Mouse (Mus musculus) gastrocnemius, adult 2 months (tissue): Measurements from ENCODE around the gene Wdr1. TPM values are rescaled to one million over a fixed set of nuclear protein-coding genes. Genes with fewer than 3 reads are reported as not detected.
"Not testable (repeated sequence)": the region's sequence is repeated elsewhere in the genome, so short reads cannot be mapped to it uniquely, and the experiment has no call there.

Source experiments
- DNase-seq: peaks from one replicate; pipeline ENCODE4 v3.0.0; 2022
- H3K27ac ChIP-seq: fragments of 200-600 bp; 2 replicates; pipeline ENCODE4 v1.8.1; 2022; ENCODE audit warnings: mild to moderate bottlenecking
- H3K4me3 ChIP-seq: fragments of 200-600 bp; 2 replicates; pipeline ENCODE4 v1.8.1; 2022; ENCODE audit warnings: mild to moderate bottlenecking, moderate library complexity
- CTCF ChIP-seq: fragments of 200-600 bp; IDR thresholded peaks from 2 replicates; pipeline ENCODE4 v1.8.1; 2022; ENCODE audit warnings: antibody characterized with exemption, mild to moderate bottlenecking, moderate library complexity
- intact Hi-C: fragments of 180-260 bp; cut with DNase I; formaldehyde crosslinking; loops from one replicate; pipeline ENCODE4 v1.15.1; 2025
- total RNA-seq, 2 experiments: library from RNA; stranded (reverse); gene quantifications; 2 replicates each; pipeline ENCODE4 v1.2.3; 2021

Wdr1 gene
- total RNA-seq, 2 experiments from 2014 or later = 42.7 to 64.8 TPM

GRCm38 (mm10) chr5:38483518-38484110, 79.4 kb downstream of the Wdr1 start:
- intact Hi-C loops = no loop called here
- no peak overlapping the region for H3K4me3 ChIP-seq
- DNase-seq = no peak
- no peak overlapping the region for H3K27ac ChIP-seq
- TF ChIP-seq CTCF = no peak

DNA sequence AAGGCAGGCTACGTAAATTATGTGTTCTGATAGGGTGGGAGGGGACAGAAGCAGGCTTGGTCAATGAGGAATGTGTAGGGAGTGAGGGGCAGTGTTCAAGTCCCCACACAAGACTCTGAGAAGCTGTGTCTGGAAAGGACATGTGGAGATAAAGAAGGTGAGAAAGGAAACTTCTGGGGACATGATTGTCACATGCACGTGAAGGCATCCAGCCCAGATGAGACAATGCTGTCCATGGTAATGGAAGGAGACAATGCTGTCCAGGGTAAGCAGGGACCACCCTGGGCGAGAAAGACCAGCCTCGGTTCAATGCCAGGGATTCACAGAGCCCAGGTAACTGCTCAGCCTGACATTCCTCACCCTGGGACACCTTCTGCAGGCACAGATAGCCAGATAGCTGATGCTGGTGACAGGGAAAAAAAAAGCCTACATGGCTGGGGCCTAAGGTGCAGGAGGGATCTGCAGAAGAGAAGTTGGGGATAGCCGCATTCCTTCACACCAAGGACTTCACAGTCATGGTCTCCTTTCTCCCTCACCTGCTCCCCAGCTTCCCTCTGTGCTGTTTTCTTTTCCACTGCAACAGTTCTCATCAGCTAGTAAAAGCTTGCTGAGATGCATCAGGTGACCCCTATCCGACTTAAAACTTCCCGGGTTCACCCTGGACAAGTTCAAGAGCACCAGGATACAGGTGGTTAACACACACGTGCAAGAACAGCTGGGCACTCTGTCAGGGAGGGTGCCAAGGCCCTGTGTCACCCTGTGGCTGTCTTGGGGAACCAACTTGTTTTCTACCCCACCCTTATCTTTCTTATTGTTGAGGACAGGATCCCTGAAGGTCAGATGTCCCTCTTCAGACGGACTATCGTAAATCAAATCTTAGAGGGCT, 82.0 kb downstream of the Wdr1 start:
- TF ChIP-seq CTCF = no peak
- intact Hi-C loops = no loop called here
- Histone ChIP-seq H3K27ac (peak overlapping the region; percentile 76), H3K4me3 (peak overlapping the region; percentile 79)
- no peak for DNase-seq

GRCm38 (mm10) chr5:38479908-38480725, 82.9 kb downstream of the Wdr1 start:
- intact Hi-C loops = no loop called here
- Histone ChIP-seq H3K27ac (peak overlapping the region; percentile 76), H3K4me3 (peak overlapping the region; percentile 79)
- TF ChIP-seq CTCF = no peak
- DNase-seq = peak; percentile 61

- intact Hi-C loops, DNase-seq: not testable (repeated sequence)
- Histone ChIP-seq H3K27ac (peak overlapping the region; percentile 76), H3K4me3 (peak overlapping the region; percentile 79)
Measured at GRCm38 (mm10) chr5:38479545-38479907, 83.5 kb downstream of the Wdr1 start.

GRCm38 (mm10) chr5:38479027-38479426, 84.0 kb downstream of the Wdr1 start:
- Histone ChIP-seq H3K27ac (no peak overlapping the region), H3K4me3 (peak overlapping the region; percentile 26; the same call in 1 of the 2 replicates)
- intact Hi-C loops = no loop called here
- DNase-seq = peak; percentile 28
- no peak for TF ChIP-seq CTCF

- DNase-seq = no peak
- Histone ChIP-seq H3K4me3 (no peak overlapping the region), H3K27ac (no peak overlapping the region)
- no peak for TF ChIP-seq CTCF
- intact Hi-C loops = loop anchor here (1.0 kb wide), 1 partner anchor 171 kb away; no protein-coding TSS in a partner anchor
Measured at GRCm38 (mm10) chr5:38477731-38478445, 85.1 kb downstream of the Wdr1 start.

GRCm38 (mm10) chr5:38476861-38477565, 86.0 kb downstream of the Wdr1 start:
- TF ChIP-seq CTCF = peak; percentile 67
- Histone ChIP-seq H3K4me3 (no peak overlapping the region), H3K27ac (no peak overlapping the region)
- intact Hi-C loops = loop anchor here (1.0 kb wide), 1 partner anchor 170 kb away; no protein-coding TSS in a partner anchor
- DNase-seq = peak; percentile 64

Other genes with a start within 250 kb of the Wdr1 start
- gene Drd5, start 243.9 kb downstream of the Wdr1 start, total RNA-seq = not detected
- under 1 TPM; 0.20 to 0.25 TPM for gene Slc2a9, start 60.1 kb downstream of the Wdr1 start, total RNA-seq
- gene Zfp518b, start 121.6 kb upstream of the Wdr1 start, total RNA-seq = 1 to 10 TPM; 2.3 to 3.2 TPM